Mouse (Mus musculus) forebrain, embryonic 12.5 days (tissue): Measurements from ENCODE around the gene Ints12. TPM values are rescaled to one million over a fixed set of nuclear protein-coding genes. Genes with fewer than 3 reads are reported as not detected.

Experiments
- ATAC-seq: fragments of 200-750 bp; cut with Nextera tagmentation; 2 replicates; pipeline ENCODE4 v1.8.0; 2017; ENCODE audit warnings: moderate TSS enrichment; ENCODE audit not compliant: low FRiP score
- H3K27ac ChIP-seq: fragments of 300-500 bp; sonication (generic); 2 replicates; pipeline ENCODE4 v1.5.1; 2016; ENCODE audit warnings: mild to moderate bottlenecking
- H3K27me3 ChIP-seq: fragments of 300-500 bp; sonication (generic); 2 replicates; pipeline ENCODE4 v1.6.1; 2016; ENCODE audit warnings: mild to moderate bottlenecking
- H3K36me3 ChIP-seq: fragments of 300-500 bp; sonication (generic); replicated peaks from 2 replicates; pipeline ENCODE4 v1.6.1; 2016; ENCODE audit warnings: mild to moderate bottlenecking
- H3K4me1 ChIP-seq: fragments of 300-500 bp; sonication (generic); 2 replicates; pipeline ENCODE4 v1.6.1; 2016
- H3K4me2 ChIP-seq: fragments of 300-500 bp; sonication (generic); 2 replicates; pipeline ENCODE4 v1.6.1; 2016; ENCODE audit warnings: mild to moderate bottlenecking, moderate library complexity
- H3K4me3 ChIP-seq: fragments of 300-500 bp; sonication (generic); replicated peaks from 2 replicates; pipeline ENCODE4 v1.5.1; 2016; ENCODE audit warnings: mild to moderate bottlenecking
- H3K9ac ChIP-seq: fragments of 300-500 bp; sonication (generic); 2 replicates; pipeline ENCODE4 v1.6.1; 2016; ENCODE audit warnings: mild to moderate bottlenecking
- H3K9me3 ChIP-seq: fragments of 300-500 bp; sonication (generic); 2 replicates; pipeline ENCODE4 v1.6.1; 2016
- WGBS: fragments of 180-500 bp; shearing (Covaris S2); methylation state at CpG from one replicate; pipeline ENCODE4 v1.1.7; 2016; 5-methylcytosine and 5-hydroxymethylcytosine counted together
- polyA plus RNA-seq: library from polyadenylated mRNA; unstranded; fragments of >200 nt; fragmentation: Nextera tagmentation; extraction: Ambion mirVana; gene quantifications from 2 replicates; pipeline ENCODE4 v1.2.1, GENCODE M21; 2016

The Ints12 gene
- polyA plus RNA-seq, 1 experiment from 2014 or later = 24.3 TPM

GRCm38 (mm10) chr3:133153629-133154028, 62.0 kb downstream of the Ints12 start:
- H3K9ac ChIP-seq = no peak overlapping the region
- H3K4me2 ChIP-seq = no peak overlapping the region
- WGBS = 84% methylated on average over 6 of the region's 6 CpGs
- ATAC-seq = no peak
- no peaks in the 10 kb centered on the region for H3K27me3 ChIP-seq
- no peaks in the 10 kb centered on the region for H3K36me3 ChIP-seq
- H3K4me1 ChIP-seq = 0 out of 2 replicates have a peak, but pooled peaks cover 3% of the 10 kb centered on the region
- no peak overlapping the region for H3K27ac ChIP-seq
- no peaks in the 10 kb centered on the region for H3K9me3 ChIP-seq
- H3K4me3 ChIP-seq = no peak overlapping the region

- Histone ChIP-seq H3K27ac (no peak overlapping the region), H3K27me3 (no peaks in the 10 kb centered on the region), H3K9me3 (no peaks in the 10 kb centered on the region), H3K4me2 (no peak overlapping the region), H3K9ac (no peak overlapping the region), H3K4me3 (no peak overlapping the region), H3K4me1 (no peaks in the 10 kb centered on the region), H3K36me3 (no peaks in the 10 kb centered on the region)
- WGBS = 70% methylated on average over 8 of the region's 8 CpGs
- ATAC-seq = no peak
Measured at GRCm38 (mm10) chr3:133154683-133155082, 63.0 kb downstream of the Ints12 start.

- H3K36me3 ChIP-seq = no peaks in the 10 kb centered on the region
- H3K4me1 ChIP-seq = peaks cover 3% of the 10 kb centered on the region; the same call in 1 of the 2 replicates
- H3K9me3 ChIP-seq = no peaks in the 10 kb centered on the region
- no peak overlapping the region for H3K4me2 ChIP-seq
- no peak overlapping the region for H3K27ac ChIP-seq
- WGBS = 92% methylated on average over 5 of the region's 5 CpGs
- H3K9ac ChIP-seq = no peak overlapping the region
- H3K4me3 ChIP-seq = no peak overlapping the region
- H3K27me3 ChIP-seq = no peaks in the 10 kb centered on the region
- no peak for ATAC-seq
Measured at GRCm38 (mm10) chr3:133158260-133158659, 66.6 kb downstream of the Ints12 start.

Other genes starting within 250 kb of the Ints12 start
- 4.3 and 5.0 TPM in 2 replicates for gene Npnt, start 141.5 kb upstream of the Ints12 start, polyA plus RNA-seq
- gene Gstcd, start 193 bp downstream of the Ints12 start, polyA plus RNA-seq = 8.5 and 10.5 TPM in 2 replicates
- 0.09 and 0.10 TPM in 2 replicates for gene Arhgef38, start 143.1 kb downstream of the Ints12 start, polyA plus RNA-seq
- 76.3 and 80.2 TPM in 2 replicates for gene Ppa2, start 218.3 kb downstream of the Ints12 start, polyA plus RNA-seq